Mouse (Mus musculus) heart, postnatal 0 days (tissue): ENCODE data around the gene Crim1.

ENCODE experiments used
- CTCF ChIP-seq: IDR thresholded peaks from 2 replicates; pipeline ENCODE4 v1.5.1; 2016; ENCODE audit warnings: antibody characterized with exemption, control low read depth, low read depth
- EP300 ChIP-seq: IDR thresholded peaks from 2 replicates; pipeline ENCODE4 v1.6.1; 2016; ENCODE audit warnings: antibody characterized with exemption, low read depth

DNA sequence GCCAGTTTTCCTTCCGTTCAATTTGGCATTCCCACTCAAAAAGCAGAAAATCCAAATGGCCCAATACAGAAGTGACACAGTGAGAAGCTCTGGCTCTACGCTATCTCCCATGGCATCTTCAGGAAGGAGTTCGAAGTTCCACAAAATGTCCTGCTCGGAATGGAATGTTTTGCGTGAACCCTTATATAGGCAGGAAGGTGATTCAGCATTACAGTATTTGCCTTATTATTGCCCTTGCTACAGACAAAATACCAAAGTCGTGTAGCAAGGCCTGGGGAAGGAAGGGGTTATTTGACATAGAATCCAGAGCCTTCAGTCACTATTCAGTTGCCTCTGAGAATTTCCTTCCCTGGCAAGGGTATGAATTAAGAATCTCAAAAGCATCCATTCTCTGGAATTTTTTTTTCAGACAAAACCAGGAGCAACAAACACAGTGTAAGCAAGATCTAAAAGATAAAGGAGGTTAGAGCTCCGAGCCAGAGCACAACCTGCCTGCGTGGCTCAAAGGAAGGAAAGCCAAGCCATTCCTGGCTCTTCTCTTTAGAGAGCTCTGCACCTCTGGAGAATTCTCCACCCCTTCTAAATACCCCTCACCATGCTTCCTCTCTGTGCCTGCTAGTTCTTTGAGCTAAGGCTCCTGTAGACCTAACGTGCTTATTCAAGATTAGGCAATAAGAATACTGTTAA, 192.5 kb downstream of the Crim1 start:
- no peak for TF ChIP-seq CTCF
- no peak for TF ChIP-seq EP300
